Mouse (Mus musculus): ENCODE results near the gene Atxn7l2.

Atxn7l2 gene

DNA sequence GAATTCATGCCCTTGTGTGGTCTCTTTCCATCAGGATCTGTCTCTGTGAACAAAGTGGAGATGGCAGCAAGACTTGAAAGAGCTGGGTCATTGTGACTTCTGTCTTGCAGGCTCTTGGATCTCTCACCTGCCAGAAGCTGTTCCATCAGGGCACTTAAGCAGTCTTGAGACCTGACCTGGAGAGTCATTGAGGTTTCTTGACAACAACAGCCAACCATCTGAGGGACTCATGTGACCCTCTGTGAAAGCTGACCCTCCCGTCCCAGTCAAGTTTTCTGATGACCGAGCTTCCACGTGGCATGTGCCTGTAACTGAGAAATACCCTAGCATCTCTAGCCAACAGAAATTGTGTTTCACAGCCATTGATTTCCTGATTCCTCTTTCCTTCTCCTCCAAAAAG lies 26.0 kb downstream of the Atxn7l2 start:
- CTCF ChIA-PET, result interaction anchor here (0.6 to 0.7 kb wide), 2 partner anchors 126 to 202 kb away, joined by 3 read pairs; no protein-coding TSS in a partner anchor

DNA sequence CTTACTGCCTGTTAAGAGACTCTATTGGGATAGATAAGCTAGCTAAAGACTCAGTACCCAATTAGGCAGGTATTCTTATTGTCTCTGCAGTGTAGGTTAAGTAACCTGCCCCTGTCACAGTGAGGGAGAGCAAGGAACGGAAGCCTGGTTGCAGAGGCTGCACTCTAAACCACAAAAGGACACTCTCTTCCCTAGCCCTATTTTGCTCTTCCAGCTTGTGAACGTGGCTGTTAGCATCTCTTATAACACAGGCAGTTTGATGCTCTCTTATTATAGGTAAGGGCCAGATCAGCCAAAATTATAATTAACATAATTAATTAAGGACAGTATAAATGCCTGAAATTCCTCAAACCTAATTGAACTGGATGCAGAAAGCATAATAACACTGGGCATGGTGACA lies 30.2 kb downstream of the Atxn7l2 start:
- CTCF ChIA-PET, result no interaction called here

DNA sequence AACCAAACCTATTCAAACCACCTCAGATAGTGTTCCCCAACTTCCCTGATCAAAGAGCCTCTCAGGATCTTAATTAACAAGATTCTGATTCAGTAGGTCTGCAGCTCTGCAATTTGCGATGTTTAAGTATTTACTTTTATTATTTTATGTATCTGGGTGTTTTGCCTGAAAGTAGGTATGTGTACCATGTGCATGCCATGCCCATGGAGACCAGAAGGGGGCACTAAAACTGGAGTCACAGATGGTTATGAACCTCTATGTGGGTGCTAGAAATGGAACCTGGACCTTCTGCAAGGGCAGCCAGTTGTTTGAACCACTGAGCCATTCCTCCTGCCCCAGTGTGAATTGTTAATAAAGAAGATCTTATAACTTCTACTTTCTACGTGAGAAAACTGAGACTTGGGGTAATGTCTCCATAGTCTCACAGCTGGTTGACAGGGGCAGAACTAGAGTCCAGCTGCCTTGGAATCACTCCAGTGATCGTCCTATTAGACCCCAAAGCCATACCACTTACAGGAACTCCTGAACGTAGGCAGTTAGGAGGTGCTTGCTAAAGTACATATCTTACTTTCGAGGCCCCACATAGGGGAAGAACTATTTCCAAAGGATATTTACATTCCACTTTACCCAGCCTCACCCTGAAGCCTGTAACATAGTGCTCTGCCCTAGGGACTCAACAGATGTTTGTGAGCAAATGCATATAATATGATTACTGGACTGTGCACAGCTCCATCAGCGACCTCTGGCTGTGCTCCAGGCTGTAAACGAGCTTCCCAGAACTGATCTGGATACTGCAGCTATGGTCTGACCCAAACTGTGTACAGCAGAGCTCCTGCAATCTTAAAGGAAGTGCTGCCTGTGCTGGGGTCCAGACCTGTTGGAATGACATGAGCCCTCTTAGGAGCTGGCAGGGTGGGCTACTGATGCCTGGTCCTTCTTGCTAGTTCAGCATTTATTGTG lies 31.7 kb downstream of the Atxn7l2 start:
- CTCF ChIA-PET, result interaction anchor here (0.5 to 0.6 kb wide), 2 partner anchors 31 kb away, joined by 5 to 8 read pairs; no protein-coding TSS in a partner anchor

DNA sequence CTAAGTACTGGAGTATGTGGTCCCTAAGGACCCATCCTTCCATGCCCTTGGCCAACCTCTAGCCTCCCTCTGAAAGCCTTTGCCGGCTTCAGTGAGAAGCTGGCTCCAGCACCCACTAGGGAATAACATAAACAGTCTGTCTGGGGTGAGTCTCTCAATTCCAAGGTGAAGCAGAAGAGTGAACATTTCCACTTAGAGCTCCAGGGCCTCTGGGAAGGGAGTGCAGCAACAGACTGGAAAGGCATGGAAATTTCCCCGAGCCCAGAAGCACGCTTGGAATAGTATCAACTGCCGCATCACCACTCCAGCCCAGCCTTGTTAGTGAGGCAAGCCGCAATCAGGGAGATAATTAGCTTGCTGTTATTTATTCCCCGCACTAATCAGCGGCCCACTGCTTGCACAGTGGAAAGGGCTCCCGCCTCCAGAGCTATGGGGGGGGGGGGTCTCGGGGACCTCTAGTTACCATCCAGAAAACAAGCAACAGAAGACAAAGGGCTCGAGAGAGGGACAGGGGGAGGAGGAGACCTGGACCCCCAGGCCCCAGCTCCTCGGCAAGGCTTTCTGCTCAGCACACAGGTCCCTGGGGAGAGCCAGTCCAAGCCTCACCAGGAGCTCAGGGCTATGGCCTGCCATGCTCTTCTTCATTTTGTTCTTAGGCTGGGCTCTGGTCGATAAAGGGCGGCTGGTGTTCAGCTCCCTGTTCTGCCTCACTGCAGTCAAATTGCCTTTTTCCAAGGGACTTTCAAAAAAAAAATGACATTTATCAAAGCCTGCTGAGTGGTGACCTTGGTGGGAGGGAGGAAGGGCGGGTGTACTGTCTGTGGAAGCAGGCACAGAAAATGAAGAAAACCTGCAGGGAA lies 35.8 kb downstream of the Atxn7l2 start:
- CTCF ChIA-PET, result interaction anchor here (0.7 kb wide), 1 partner anchor 97 kb away, joined by 6 read pairs; no protein-coding TSS in a partner anchor

DNA sequence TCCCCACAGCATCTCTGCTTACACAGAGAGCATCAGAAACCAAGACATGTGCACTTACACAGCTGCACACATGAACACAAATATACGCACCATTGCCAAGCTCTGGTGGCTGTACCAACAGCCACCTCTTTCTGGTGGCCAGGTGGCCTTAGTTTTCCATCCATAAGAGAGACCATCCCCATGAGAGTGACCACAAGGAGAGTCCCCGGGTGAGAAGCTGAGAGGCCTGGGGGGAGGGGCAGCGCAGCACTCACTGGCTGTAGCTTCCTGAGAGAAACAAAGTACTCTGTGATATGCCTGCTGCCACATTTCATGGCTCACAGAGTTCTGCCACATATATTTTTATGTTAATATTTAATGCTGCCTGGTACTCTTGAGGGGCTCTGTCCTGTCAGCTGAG lies 41.5 kb downstream of the Atxn7l2 start:
- CTCF ChIA-PET, result no interaction called here

DNA sequence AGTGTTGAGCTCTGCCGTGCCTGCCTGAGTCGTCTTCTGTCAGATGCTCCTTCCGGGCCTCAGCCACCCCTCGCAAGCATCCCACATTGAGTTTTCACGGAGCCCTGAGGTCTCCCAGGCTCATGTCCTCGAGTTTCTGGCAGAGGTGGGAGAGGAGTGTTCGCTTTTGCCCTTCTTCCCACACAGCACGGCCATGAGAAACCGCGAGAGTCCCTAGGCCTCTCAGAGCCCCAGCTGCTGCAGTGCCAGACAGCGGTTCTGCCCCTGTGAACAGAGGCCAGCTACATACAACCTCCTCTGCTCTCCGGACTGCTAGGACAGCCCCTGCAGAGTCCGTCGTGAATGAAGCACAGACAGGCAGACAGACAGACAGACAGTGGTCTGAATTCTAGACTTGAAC lies 43.2 kb downstream of the Atxn7l2 start:
- CTCF ChIA-PET, result interaction anchor here (0.7 kb wide), 1 partner anchor 28 kb away, joined by 3 read pairs; no protein-coding TSS in a partner anchor

DNA sequence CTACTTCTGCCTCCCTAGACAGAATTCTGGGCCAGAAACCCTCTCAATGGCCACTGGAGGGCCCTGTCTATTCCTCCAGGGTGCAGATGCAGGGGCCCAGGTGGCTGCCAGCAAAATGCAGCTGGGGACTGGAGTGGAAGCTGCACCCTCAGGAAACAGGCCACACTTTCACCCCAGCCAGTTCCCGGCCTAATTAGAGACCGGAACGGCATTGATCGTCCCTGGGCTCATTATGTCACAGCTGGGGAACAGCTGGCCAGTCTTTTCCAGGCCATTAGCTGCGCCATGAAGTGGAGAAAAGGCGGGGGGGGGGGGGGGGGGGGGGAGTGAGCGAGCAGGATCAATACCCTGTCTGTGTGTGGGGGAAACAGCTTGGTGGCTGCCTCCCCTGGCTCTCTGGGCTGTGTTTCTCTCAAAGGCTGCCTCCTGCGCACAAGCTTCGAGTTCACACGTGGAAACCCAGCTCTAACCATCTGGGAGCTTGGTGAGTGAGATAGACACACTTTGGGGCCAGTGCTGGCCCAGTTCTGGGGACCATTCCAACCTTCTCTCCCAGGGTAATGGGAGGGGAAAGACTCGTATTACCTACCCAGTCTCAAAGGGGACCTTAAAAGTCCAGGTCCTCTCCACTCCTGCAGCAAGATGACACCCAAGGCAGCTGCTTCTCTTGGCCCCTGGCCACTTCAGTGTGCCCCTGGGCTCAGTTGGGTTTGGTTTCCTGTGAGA lies 44.1 kb downstream of the Atxn7l2 start:
- CTCF ChIA-PET, result no interaction called here

DNA sequence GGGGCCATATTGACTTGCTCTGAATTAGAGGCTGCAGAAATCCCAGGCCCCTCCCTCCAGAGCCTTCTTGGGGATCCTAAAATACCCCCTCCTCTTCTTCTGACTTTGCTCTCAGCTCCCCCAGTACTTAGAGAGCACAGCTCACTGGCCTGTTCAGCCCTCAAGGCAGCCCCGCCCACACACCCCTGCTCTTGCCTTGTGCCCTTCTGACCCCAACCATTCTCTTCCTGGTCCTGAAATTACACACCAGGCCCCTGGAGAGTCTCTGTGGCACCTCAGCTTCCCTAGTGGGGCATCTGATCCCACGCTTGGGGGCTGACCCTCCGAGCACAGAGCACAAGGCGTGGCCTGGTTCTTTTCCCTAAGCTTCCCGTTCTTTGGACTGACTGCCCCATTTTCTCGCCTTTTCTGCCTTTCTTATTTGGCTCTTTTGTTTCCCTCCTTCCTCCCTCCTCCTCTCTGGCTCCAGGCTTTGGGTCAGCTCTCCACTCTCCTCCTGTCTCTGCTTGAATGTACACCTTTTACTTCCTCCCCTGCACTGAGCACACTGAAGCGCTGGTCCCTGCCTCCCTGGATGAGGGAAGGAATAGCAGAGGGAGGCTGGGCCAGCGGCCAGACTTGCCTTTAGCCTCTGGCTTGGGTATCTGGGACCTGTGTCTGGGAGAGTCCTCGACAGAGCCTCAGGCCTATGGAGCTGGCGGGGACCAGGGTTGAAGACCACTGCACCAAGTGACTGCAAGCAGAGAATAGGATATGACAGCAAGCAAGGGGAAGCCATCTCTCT lies 45.0 kb downstream of the Atxn7l2 start:
- CTCF ChIA-PET, result interaction anchor here (1.1 to 2.2 kb wide), 3 partner anchors 21 to 224 kb away, joined by 5 to 7 read pairs (median 7); partner anchors contain the start of gene Amigo1

DNA sequence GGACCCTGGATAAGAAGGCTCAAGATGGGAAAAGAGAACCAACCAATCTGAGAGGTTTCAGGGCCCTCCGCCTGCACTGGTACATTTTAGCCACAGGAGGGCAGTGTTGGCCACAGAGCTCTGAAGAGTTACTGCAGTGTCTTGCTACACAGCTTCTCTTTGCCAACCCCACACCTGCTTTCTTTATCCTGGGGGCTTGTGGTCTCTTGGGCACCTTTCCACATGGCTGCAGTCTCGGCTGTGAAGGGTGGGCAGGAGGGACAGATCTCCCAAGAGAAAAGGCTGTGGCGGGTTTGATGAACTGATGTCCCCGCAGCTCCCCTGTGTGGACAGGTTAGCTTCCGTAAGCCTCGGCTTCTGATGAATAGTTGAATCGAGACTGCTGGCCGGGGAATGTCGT lies 45.9 kb downstream of the Atxn7l2 start:
- CTCF ChIA-PET, result interaction anchor here (0.7 to 2.2 kb wide), 4 partner anchors 22 to 520 kb away, joined by 4 to 7 read pairs (median 6); partner anchors contain the start of gene Amigo1

DNA sequence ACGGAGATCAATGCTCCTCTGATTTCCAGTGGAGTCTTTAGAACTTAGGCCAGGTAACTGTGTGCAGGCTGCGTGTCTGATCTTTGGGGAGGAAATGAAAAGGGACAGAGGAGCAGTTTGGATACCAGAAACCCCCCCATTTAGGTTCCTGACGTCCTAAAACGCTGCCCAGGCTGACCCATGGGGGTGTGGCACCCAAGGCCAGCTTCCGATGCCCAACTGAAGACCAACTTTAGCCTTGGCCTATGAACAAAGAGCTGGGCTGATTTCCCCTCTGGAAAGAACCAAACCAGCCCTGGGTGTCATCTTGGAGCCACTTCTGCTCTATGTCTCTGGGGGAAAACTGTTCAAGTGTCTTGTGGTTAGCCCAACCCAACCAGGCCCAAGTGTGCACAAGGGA lies 46.6 kb downstream of the Atxn7l2 start:
- CTCF ChIA-PET, result interaction anchor here (0.7 to 2.2 kb wide), 3 partner anchors 45 to 520 kb away, joined by 3 to 7 read pairs (median 4); no protein-coding TSS in a partner anchor

DNA sequence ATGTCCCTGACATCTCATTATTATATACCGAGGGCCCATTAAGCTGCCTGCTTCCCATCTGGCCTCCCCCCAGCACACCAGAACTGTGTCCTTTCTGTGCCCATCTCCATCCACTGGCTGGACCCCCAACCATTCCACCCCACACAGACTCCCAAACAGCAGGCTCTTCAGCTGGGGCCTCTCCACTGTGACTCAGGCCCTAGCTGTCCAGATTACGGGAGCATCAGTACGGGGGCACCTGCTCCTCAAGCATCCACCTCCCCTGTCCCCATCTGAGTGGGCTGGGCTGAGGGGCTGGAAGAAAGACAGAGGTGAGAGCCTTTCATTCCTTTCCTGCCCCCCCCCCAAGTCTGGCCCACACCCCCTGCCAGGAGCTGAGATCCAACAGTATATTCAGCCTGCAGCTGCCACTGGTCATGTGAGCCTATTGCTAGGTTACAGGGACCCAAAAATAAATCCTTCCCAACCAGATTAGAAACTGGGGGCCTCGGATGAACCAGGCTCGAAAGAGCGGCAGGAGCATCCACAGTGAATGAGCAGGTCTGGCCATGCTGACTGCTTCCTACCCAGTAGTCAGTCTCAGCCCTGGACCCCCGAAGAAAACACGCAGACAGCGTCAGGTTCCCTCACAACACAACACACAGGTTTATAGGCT lies 52.2 kb downstream of the Atxn7l2 start:
- CTCF ChIA-PET, result interaction anchor here (0.5 to 0.7 kb wide), 2 partner anchors 10 to 46 kb away, joined by 3 read pairs; no protein-coding TSS in a partner anchor

DNA sequence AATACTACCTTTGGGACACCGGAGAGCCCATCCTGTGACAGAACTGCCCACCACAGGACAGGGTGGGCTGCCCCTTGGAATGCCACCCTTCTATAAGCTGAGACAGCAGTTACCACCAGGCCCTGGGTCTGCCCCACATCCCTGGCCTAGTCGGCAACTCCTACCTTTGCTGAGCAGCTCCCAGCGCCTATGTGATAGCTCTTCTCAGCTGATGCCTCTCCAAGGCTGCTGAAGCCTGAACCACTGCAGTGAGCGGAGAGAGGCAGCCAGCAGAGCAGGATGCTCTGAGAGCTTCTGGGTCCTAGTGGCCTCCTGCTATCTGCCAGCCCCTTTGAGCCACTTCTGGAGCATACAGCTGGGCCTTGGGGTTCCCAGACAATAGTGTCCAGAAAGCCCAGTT lies 56.1 kb downstream of the Atxn7l2 start, which contains the start of gene Gpr61:
Gpr61 (minus strand) TSS at position 227 of the 400 bp plus-strand sequence.
- CTCF ChIA-PET, result no interaction called here

DNA sequence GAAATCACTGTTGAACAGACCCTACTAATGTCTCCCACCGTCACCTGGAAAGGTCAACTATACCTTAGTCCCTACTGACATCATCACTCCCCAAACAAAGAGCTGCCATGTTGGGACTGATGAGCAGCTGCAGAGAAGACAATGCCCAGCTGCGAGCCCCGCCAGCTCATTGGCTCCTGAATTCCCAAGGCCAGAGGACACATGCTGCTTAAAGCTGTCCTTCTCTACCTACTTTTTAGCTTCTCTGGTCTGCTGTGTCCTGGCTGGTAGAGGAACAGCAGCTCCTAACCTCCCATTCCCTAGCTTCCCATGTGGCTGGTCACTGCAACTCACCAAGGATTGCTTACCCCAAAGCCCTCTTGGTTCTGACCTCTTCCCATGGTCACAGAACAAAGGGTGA lies 58.4 kb downstream of the Atxn7l2 start:
- CTCF ChIA-PET, result no interaction called here
